Mouse (Mus musculus) right cerebral cortex, adult 2 months (tissue): ENCODE data around the gene Fgfr2.
A peak's percentile ranks its signal among the peaks of the same experiment; 100 is the strongest.
"Not testable (repeated sequence)": the region's sequence is repeated elsewhere in the genome, so short reads cannot be mapped to it uniquely, and the experiment has no call there.

Source experiments
- DNase-seq, 2 experiments: peaks; one replicate each; pipeline ENCODE4 v3.0.0; 2021 to 2022; ENCODE audit warnings: low spot score in 2 of 2

Fgfr2 gene

GRCm38 (mm10) chr7:132513419-132513982 lies 609.6 kb downstream of the Fgfr2 start:
- DNase-seq = peak; percentile 27 to 37

- DNase-seq = no peak
These were observed 614.0 kb downstream of the Fgfr2 start for GRCm38 (mm10) chr7:132509110-132509509.

- DNase-seq = no peak
These were observed 615.8 kb downstream of the Fgfr2 start for GRCm38 (mm10) chr7:132507361-132507760.

- no peak for DNase-seq
These were observed 616.9 kb downstream of the Fgfr2 start for GRCm38 (mm10) chr7:132506226-132506625.

- not testable (repeated sequence) for DNase-seq
These were observed 620.7 kb downstream of the Fgfr2 start for GRCm38 (mm10) chr7:132502445-132502844.

GRCm38 (mm10) chr7:132497142-132497541 lies 626.0 kb downstream of the Fgfr2 start:
- DNase-seq = no peak

- no peak for DNase-seq
These were observed 628.9 kb downstream of the Fgfr2 start for GRCm38 (mm10) chr7:132494263-132494662.

- DNase-seq = no peak
These were observed 629.5 kb downstream of the Fgfr2 start for GRCm38 (mm10) chr7:132493632-132494031.

- no peak for DNase-seq
These were observed 631.2 kb downstream of the Fgfr2 start for GRCm38 (mm10) chr7:132491902-132492301.

- DNase-seq = no peak
These were observed 635.8 kb downstream of the Fgfr2 start for GRCm38 (mm10) chr7:132487361-132487760.

GRCm38 (mm10) chr7:132486403-132487178 lies 636.6 kb downstream of the Fgfr2 start:
- DNase-seq = no peak

- no peak for DNase-seq
These were observed 638.7 kb downstream of the Fgfr2 start for GRCm38 (mm10) chr7:132484424-132484823.

- DNase-seq = no peak
These were observed 642.3 kb downstream of the Fgfr2 start for GRCm38 (mm10) chr7:132480696-132481306.

- DNase-seq = no peak
These were observed 644.8 kb downstream of the Fgfr2 start for GRCm38 (mm10) chr7:132478295-132478809.

GRCm38 (mm10) chr7:132477753-132478152 lies 645.4 kb downstream of the Fgfr2 start:
- DNase-seq = no peak

GRCm38 (mm10) chr7:132476491-132476890 lies 646.7 kb downstream of the Fgfr2 start:
- no peak for DNase-seq

GRCm38 (mm10) chr7:132475069-132475468 lies 648.1 kb downstream of the Fgfr2 start:
- DNase-seq = peak; percentile 76 to 77

- peak; percentile 69 to 80 for DNase-seq
These were observed 651.8 kb downstream of the Fgfr2 start for GRCm38 (mm10) chr7:132471327-132471726.

- DNase-seq = no peak
These were observed 654.8 kb downstream of the Fgfr2 start for GRCm38 (mm10) chr7:132468391-132468790.

GRCm38 (mm10) chr7:132465897-132466296 lies 657.3 kb downstream of the Fgfr2 start:
- no peak for DNase-seq

- no peak for DNase-seq
These were observed 658.3 kb downstream of the Fgfr2 start for GRCm38 (mm10) chr7:132464894-132465293.

- no peak for DNase-seq
These were observed 664.7 kb downstream of the Fgfr2 start for GRCm38 (mm10) chr7:132458493-132458892.
